Mouse (Mus musculus) spleen, adult 2 months (tissue): Measurements from ENCODE around the gene Acp5. TPM values are rescaled to one million over a fixed set of nuclear protein-coding genes. Genes with fewer than 3 reads are reported as not detected.
A peak's percentile ranks its signal among the peaks of the same experiment; 100 is the strongest.

Experiments used
- DNase-seq, 2 experiments: peaks; one replicate each; pipeline versions ENCODE4 v3.0.0 to v3.0.0-alpha.2; 2012 to 2021; ENCODE audit warnings: low spot score in 2 of 2, low read depth in 1 of 2
- H3K27ac ChIP-seq: fragments of 200-500 bp; 2 replicates; pipeline ENCODE4 v1.5.1; 2012; ENCODE audit warnings: low read length, inconsistent platforms; ENCODE audit not compliant: insufficient read depth
- H3K27me3 ChIP-seq: fragments of 200-500 bp; 2 replicates; pipeline ENCODE4 v1.6.1; 2012; ENCODE audit warnings: mild to moderate bottlenecking, moderate library complexity, low read length, inconsistent platforms; ENCODE audit not compliant: control insufficient read depth, insufficient read depth
- H3K36me3 ChIP-seq: fragments of 200-500 bp; 2 replicates; pipeline ENCODE4 v1.6.1; 2012; ENCODE audit warnings: mild to moderate bottlenecking, low read length, inconsistent platforms; ENCODE audit not compliant: control insufficient read depth, insufficient read depth
- H3K4me1 ChIP-seq: fragments of 200-500 bp; 2 replicates; pipeline ENCODE4 v1.6.1; 2011; ENCODE audit warnings: inconsistent platforms; ENCODE audit not compliant: control insufficient read depth, insufficient read depth, insufficient read length
- H3K4me3 ChIP-seq: fragments of 200-500 bp; 2 replicates; pipeline ENCODE4 v1.5.1; 2011; ENCODE audit warnings: mild to moderate bottlenecking, inconsistent platforms; ENCODE audit not compliant: insufficient read depth, insufficient read length; ENCODE audit errors: extremely low read depth
- CTCF ChIP-seq: fragments of 200-500 bp; IDR thresholded peaks from 2 replicates; pipeline ENCODE4 v1.5.1; 2011; ENCODE audit warnings: mild to moderate bottlenecking, inconsistent platforms; ENCODE audit not compliant: insufficient read depth, insufficient read length, insufficient replicate concordance; ENCODE audit errors: extremely low read depth
- POLR2A ChIP-seq: fragments of 200-500 bp; IDR thresholded peaks from 2 replicates; pipeline ENCODE4 v1.6.1; 2011; ENCODE audit warnings: low read depth, low read length, inconsistent platforms
- WGBS: fragments of 180-500 bp; shearing (Covaris S2); methylation state at CpG from one replicate; pipeline ENCODE4 v1.1.7; 2018; 5-methylcytosine and 5-hydroxymethylcytosine counted together
- polyA plus RNA-seq: library from polyadenylated mRNA; depleted of rRNA; stranded (reverse); fragments of >200 nt; gene quantifications from 2 replicates; pipeline ENCODE4 v1.2.3, GENCODE M21; 2012; rRNA removed

The Acp5 gene
- polyA plus RNA-seq, 1 experiment, result 340 TPM

GRCm38 (mm10) chr9:22087034-22087618 lies 48.4 kb downstream of the Acp5 start:
- Histone ChIP-seq H3K36me3 (no peaks in the 10 kb centered on the region), H3K27me3 (no peaks in the 10 kb centered on the region), H3K4me1 (peaks cover 4% of the 10 kb centered on the region; the same call in 1 of the 2 replicates), H3K4me3 (no peak overlapping the region), H3K27ac (no peak overlapping the region)
- no peak for DNase-seq
- TF ChIP-seq CTCF, result no peak
- TF ChIP-seq POLR2A, result no peak
- 85% methylated on average over 2 of the region's 2 CpGs for WGBS

GRCm38 (mm10) chr9:22086012-22086411 lies 49.5 kb downstream of the Acp5 start:
- peak overlapping the region; percentile 90; the same call in 1 of the 2 replicates for H3K4me3 ChIP-seq
- H3K36me3 ChIP-seq, result no peaks in the 10 kb centered on the region
- peaks cover 4% of the 10 kb centered on the region; the same call in 1 of the 2 replicates for H3K4me1 ChIP-seq
- no peak for DNase-seq
- no peaks in the 10 kb centered on the region for H3K27me3 ChIP-seq
- H3K27ac ChIP-seq, result no peak overlapping the region
- 95% methylated on average over 6 of the region's 6 CpGs for WGBS
- TF ChIP-seq POLR2A (no peak), CTCF (no peak)

DNA sequence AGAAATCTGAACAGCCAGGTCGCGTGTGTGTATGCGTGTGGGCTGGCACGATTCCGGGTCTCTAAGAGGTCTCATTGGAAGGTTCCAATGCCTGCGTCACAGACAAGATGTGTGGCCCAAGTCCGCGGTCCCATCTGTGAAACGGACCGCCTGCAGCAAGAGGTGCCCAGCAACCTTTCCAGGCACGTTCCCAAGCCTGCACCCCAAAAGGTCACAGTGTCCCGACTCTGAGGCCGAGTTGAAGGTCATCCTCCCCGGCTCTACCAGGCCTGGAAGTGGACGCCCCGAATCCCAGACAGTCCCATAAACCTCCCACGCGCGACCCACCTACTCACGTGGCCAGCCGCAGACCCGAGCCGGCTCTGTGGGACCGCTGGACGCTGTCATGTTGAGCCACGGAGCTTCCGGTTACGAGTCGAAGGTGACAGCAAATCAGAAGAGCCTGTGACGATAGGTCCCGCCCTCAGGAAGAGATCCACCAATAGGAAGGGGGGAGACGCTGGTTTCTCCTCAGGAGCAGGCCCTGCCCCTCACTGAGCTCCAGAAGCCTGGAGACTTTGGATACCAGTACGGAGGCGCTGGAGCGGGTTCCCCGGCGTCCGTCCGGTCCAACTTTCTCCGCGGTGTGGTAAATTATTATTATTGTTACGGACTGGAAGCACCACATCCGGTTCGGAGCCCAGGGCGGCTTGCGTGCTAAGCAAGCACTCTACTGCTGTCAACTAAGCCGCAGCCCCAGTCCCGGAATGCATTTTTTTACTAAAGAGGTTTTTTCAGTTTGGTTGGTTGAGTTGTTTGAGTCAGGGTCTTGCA lies 50.3 kb downstream of the Acp5 start, which contains the start of gene Ecsit:
Gene Ecsit (minus strand): TSS at position 417 of the 813 bp plus-strand sequence.
- no peaks in the 10 kb centered on the region for H3K27me3 ChIP-seq
- H3K36me3 ChIP-seq, result no peaks in the 10 kb centered on the region
- WGBS, result under 1% methylated on average over 48 of the region's 48 CpGs
- peak within 1 kb of the TSS; percentile 90 for H3K4me3 ChIP-seq
- H3K4me1 ChIP-seq, result peaks cover 4% of the 10 kb centered on the region; the same call in 1 of the 2 replicates
- DNase-seq, result peak; percentile 87 to 90
- TF ChIP-seq CTCF (no peak), POLR2A (peak; percentile 37; the same call in 1 of the 2 replicates)
- peak within 1 kb of the TSS; percentile 71 for H3K27ac ChIP-seq

DNA sequence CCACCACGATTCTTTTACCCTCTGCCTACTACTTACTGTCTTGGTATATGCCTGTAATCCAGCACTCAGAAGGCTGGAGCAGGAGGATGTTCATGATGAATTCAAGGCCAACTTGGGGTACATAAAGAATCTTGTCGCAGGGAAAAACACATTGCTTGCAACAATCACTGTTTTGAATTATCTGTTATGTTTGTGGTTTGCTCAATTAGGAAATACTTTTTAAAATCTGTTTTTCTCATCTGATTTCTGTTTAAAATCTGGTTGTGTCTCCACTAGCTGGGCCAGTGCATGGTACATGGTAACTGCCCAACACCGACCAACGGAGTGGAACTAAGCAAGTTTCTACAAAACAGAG lies 50.9 kb downstream of the Acp5 start:
- no peak overlapping the region for H3K27ac ChIP-seq
- WGBS, result 22% methylated on average over 4 of the region's 4 CpGs
- no peaks in the 10 kb centered on the region for H3K27me3 ChIP-seq
- peaks cover 4% of the 10 kb centered on the region; the same call in 1 of the 2 replicates for H3K4me1 ChIP-seq
- no peak for DNase-seq
- TF ChIP-seq CTCF, result no peak
- no peak for TF ChIP-seq POLR2A
- no peaks in the 10 kb centered on the region for H3K36me3 ChIP-seq
- H3K4me3 ChIP-seq, result peak overlapping the region; percentile 90

Other genes with a start within 250 kb of the Acp5 start
- 21.1 and 29.6 TPM in 2 replicates for gene Rab3d, start 217.5 kb downstream of the Acp5 start, polyA plus RNA-seq
- gene Ccdc159, start 208.2 kb downstream of the Acp5 start, polyA plus RNA-seq, result 0.75 and 0.95 TPM in 2 replicates
- 19.4 and 24.1 TPM in 2 replicates for gene Tmem205, start 208.2 kb downstream of the Acp5 start, polyA plus RNA-seq
- 2.6 and 3.9 TPM in 2 replicates for gene Plppr2, start 198.7 kb downstream of the Acp5 start, polyA plus RNA-seq
- gene Swsap1, start 180.0 kb downstream of the Acp5 start, polyA plus RNA-seq, result 6.5 and 7.4 TPM in 2 replicates
- gene Epor, start 172.2 kb downstream of the Acp5 start, polyA plus RNA-seq, result 49.5 and 59.5 TPM in 2 replicates
- 7.4 and 8.0 TPM in 2 replicates for gene Rgl3, start 146.3 kb downstream of the Acp5 start, polyA plus RNA-seq
- 0.12 TPM in 1 of 2 replicates, not detected in the other for gene Ccdc151, start 133.1 kb downstream of the Acp5 start, polyA plus RNA-seq
- 47.4 and 48.7 TPM in 2 replicates for gene Prkcsh, start 132.9 kb downstream of the Acp5 start, polyA plus RNA-seq
- gene Elavl3, start 83.7 kb downstream of the Acp5 start, polyA plus RNA-seq, result not detected in 2 replicates
- gene Gm49318, start 64.5 kb downstream of the Acp5 start, polyA plus RNA-seq, result not detected in 2 replicates
- 21.6 and 28.1 TPM in 2 replicates for gene Zfp653, start 64.3 kb downstream of the Acp5 start, polyA plus RNA-seq
- 21.8 and 30.1 TPM in 2 replicates for gene Ecsit, start 50.3 kb downstream of the Acp5 start, polyA plus RNA-seq
- 7.2 and 8.0 TPM in 2 replicates for gene Cnn1, start 36.5 kb downstream of the Acp5 start, polyA plus RNA-seq
- 70.2 and 89.3 TPM in 2 replicates for gene Elof1, start 18.5 kb downstream of the Acp5 start, polyA plus RNA-seq
- 23.6 and 38.6 TPM in 2 replicates for gene Pigyl, start 21.1 kb upstream of the Acp5 start, polyA plus RNA-seq
- not detected in 2 replicates for gene Zfp872, start 52.4 kb upstream of the Acp5 start, polyA plus RNA-seq
- gene Zfp809, start 90.0 kb upstream of the Acp5 start, polyA plus RNA-seq, result 13.8 and 15.1 TPM in 2 replicates
- gene Zfp599, start 124.2 kb upstream of the Acp5 start, polyA plus RNA-seq, result 0.13 and 0.15 TPM in 2 replicates
- gene Zfp810, start 171.9 kb upstream of the Acp5 start, polyA plus RNA-seq, result 3.7 and 4.0 TPM in 2 replicates